Mouse (Mus musculus) lung, postnatal 0 days (tissue): ENCODE results near the gene Rab44. TPM values are rescaled to one million over a fixed set of nuclear protein-coding genes. Genes with fewer than 3 reads are reported as not detected.

Experiments
- ATAC-seq: fragments of 200-750 bp; cut with Nextera tagmentation; 2 replicates; pipeline ENCODE4 v1.8.0; 2017; ENCODE audit warnings: moderate library complexity
- DNase-seq: peaks from one replicate; pipeline ENCODE4 v3.0.0-alpha.2; 2016; ENCODE audit warnings: low spot score
- H3K27ac ChIP-seq: fragments of 300-500 bp; sonication (generic); 2 replicates; pipeline ENCODE4 v1.5.1; 2014; ENCODE audit warnings: antibody characterized with exemption, mild to moderate bottlenecking, low read length, mixed read lengths
- H3K27me3 ChIP-seq: fragments of 300-500 bp; sonication (generic); replicated peaks from 2 replicates; pipeline ENCODE4 v1.6.1; 2014; ENCODE audit warnings: low read length, mixed read lengths; ENCODE audit not compliant: insufficient read depth
- H3K36me3 ChIP-seq: fragments of 300-500 bp; sonication (generic); 2 replicates; pipeline ENCODE4 v1.6.1; 2014; ENCODE audit warnings: low read length, mixed read lengths; ENCODE audit not compliant: insufficient read depth
- H3K4me1 ChIP-seq: fragments of 300-500 bp; sonication (generic); 2 replicates; pipeline ENCODE4 v1.6.1; 2014; ENCODE audit warnings: antibody characterized with exemption, low read depth, low read length, mixed read lengths; ENCODE audit not compliant: insufficient read depth
- H3K4me2 ChIP-seq: fragments of 300-500 bp; sonication (generic); replicated peaks from 2 replicates; pipeline ENCODE4 v1.6.1; 2014; ENCODE audit warnings: low read depth, mild to moderate bottlenecking, low read length, moderate library complexity, mixed read lengths
- H3K4me3 ChIP-seq: fragments of 300-500 bp; sonication (generic); 2 replicates; pipeline ENCODE4 v1.5.1; 2014; ENCODE audit warnings: low read depth, low read length
- H3K9ac ChIP-seq: fragments of 300-500 bp; sonication (generic); replicated peaks from 2 replicates; pipeline ENCODE4 v1.6.1; 2014; ENCODE audit warnings: low read depth, mild to moderate bottlenecking
- H3K9me3 ChIP-seq: fragments of 300-500 bp; sonication (generic); 2 replicates; pipeline ENCODE4 v1.6.1; 2016; ENCODE audit warnings: low read length, mixed read lengths
- CTCF ChIP-seq: IDR thresholded peaks from 2 replicates; pipeline ENCODE4 v1.5.1; 2016; ENCODE audit warnings: antibody characterized with exemption, mild to moderate bottlenecking
- EP300 ChIP-seq: IDR thresholded peaks from 2 replicates; pipeline ENCODE4 v1.6.1; 2016; ENCODE audit warnings: antibody characterized with exemption, mild to moderate bottlenecking, control low read depth
- WGBS: fragments of 180-500 bp; shearing (Covaris S2); extraction: QIAGEN DNeasy Blood & Tissue Kit; methylation state at CpG from one replicate; pipeline ENCODE4 v1.1.7; 2014; 5-methylcytosine and 5-hydroxymethylcytosine counted together
- polyA plus RNA-seq: library from polyadenylated mRNA; unstranded; fragments of >200 nt; fragmentation: Nextera tagmentation; extraction: Ambion mirVana; gene quantifications from 2 replicates; pipeline ENCODE4 v1.2.1, GENCODE M21; 2015

The Rab44 gene
- polyA plus RNA-seq, 1 experiment from 2014 or later: 1.0 TPM

DNA sequence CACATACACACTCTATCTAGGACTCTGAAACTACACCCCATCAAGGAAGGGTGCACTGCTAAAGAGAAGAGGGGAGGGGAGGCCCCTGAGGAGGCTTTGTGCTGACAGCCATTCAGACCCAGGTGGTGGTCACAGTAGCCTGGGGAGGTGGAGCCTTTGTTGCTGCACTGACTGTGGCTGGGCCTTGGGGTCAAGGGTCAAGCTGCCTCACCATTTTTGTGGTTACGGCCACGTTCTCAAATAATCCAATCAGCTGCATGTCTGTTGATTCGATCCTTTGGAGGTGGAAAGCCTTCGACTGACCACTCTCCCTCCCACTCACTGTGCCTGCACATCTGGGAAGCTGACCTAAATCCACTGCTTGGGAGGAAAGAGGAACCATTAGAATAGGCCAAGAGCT lies 81.6 kb downstream of the Rab44 start:
- Histone ChIP-seq H3K4me1 (no peaks in the 10 kb centered on the region), H3K4me2 (no peak overlapping the region), H3K27me3 (no peaks in the 10 kb centered on the region), H3K36me3 (no peaks in the 10 kb centered on the region), H3K9ac (no peak overlapping the region), H3K9me3 (no peaks in the 10 kb centered on the region), H3K4me3 (no peak overlapping the region), H3K27ac (no peak overlapping the region)
- DNase-seq: no peak
- ATAC-seq: no peak
- TF ChIP-seq CTCF (no peak), EP300 (no peak)
- WGBS: 57% methylated on average over 4 of the region's 4 CpGs

Other genes starting within 250 kb of the Rab44 start
- gene 4930539E08Rik, start 198.8 kb upstream of the Rab44 start, polyA plus RNA-seq: 0.02 TPM in 1 of 2 replicates, not detected in the other
- 0.12 TPM in 1 of 2 replicates, not detected in the other for gene Pxt1, start 170.3 kb upstream of the Rab44 start, polyA plus RNA-seq
- 44.3 and 49.5 TPM in 2 replicates for gene Kctd20, start 162.2 kb upstream of the Rab44 start, polyA plus RNA-seq
- 60.3 and 61.1 TPM in 2 replicates for gene Stk38, start 106.2 kb upstream of the Rab44 start, polyA plus RNA-seq
- 229 and 238 TPM in 2 replicates for gene Srsf3, start 81.5 kb upstream of the Rab44 start, polyA plus RNA-seq
- gene Cdkn1a, start 23.2 kb upstream of the Rab44 start, polyA plus RNA-seq: 106 and 177 TPM in 2 replicates
- gene Cpne5, start 124.0 kb downstream of the Rab44 start, polyA plus RNA-seq: 0.57 and 0.63 TPM in 2 replicates
- gene Ppil1, start 150.0 kb downstream of the Rab44 start, polyA plus RNA-seq: 39.7 and 44.5 TPM in 2 replicates
- 105 and 109 TPM in 2 replicates for gene BC004004, start 154.6 kb downstream of the Rab44 start, polyA plus RNA-seq
- 2.2 and 2.8 TPM in 2 replicates for gene Pi16, start 203.5 kb downstream of the Rab44 start, polyA plus RNA-seq
- gene Mtch1, start 233.8 kb downstream of the Rab44 start, polyA plus RNA-seq: 342 and 350 TPM in 2 replicates
- 11.9 and 14.2 TPM in 2 replicates for gene Fgd2, start 246.8 kb downstream of the Rab44 start, polyA plus RNA-seq